Mouse (Mus musculus) right cerebral cortex, postnatal 10 days (tissue): ENCODE measurements around the gene Esp31.

ENCODE experiments used
- DNase-seq, 2 experiments: peaks; one replicate each; pipeline ENCODE4 v3.0.0; 2021; ENCODE audit warnings: low spot score in 2 of 2

Gene Esp31

GRCm38 (mm10) chr17:38639147-38639546 lies at the start of gene Esp31:
Gene Esp31, plus strand, starts transcription at chr17:38639447.
- DNase-seq = no peak
